Mouse (Mus musculus) gastrocnemius, adult 8-10 months (tissue): Measurements from ENCODE around the gene Gpa33. TPM values are rescaled to one million over a fixed set of nuclear protein-coding genes. Genes with fewer than 3 reads are reported as not detected.

ENCODE experiments used
- DNase-seq, 2 experiments: peaks; one replicate each; pipeline ENCODE4 v3.0.0; 2022; ENCODE audit warnings: low spot score in 2 of 2
- total RNA-seq, 4 experiments: library from RNA; stranded (reverse); gene quantifications; 2 replicates each; pipeline ENCODE4 v1.2.4; 2022

Gpa33 gene
- total RNA-seq, 4 experiments from 2014 or later: not detected

GRCm38 (mm10) chr1:166160569-166161445, 30.8 kb downstream of the Gpa33 start:
- DNase-seq: peak; percentile 17 to 32

DNA sequence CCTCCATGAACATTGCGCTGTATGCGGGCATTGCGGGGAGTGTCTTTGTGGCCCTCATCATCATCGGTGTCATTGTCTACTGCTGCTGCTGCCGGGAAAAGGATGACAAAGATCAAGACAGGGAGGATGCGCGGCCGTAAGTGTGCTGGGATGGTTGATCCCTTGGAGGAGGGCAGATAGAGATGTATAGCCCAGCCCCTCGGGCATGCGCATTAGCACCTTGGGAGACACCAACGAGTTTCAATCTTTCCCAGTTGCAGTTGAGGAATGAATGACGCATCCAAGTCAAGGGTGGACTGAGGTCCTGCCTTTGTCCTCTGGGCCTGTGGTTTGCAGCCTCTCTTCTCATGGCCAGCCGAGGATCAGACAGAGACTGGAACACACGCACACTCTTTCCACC, 34.5 kb downstream of the Gpa33 start:
- no peak for DNase-seq

- DNase-seq: no peak
Observed at GRCm38 (mm10) chr1:166165159-166165558, 35.1 kb downstream of the Gpa33 start.

- DNase-seq: no peak
Observed at GRCm38 (mm10) chr1:166167405-166167804, 37.4 kb downstream of the Gpa33 start.

GRCm38 (mm10) chr1:166168017-166168416, 38.0 kb downstream of the Gpa33 start:
- DNase-seq: no peak

DNA sequence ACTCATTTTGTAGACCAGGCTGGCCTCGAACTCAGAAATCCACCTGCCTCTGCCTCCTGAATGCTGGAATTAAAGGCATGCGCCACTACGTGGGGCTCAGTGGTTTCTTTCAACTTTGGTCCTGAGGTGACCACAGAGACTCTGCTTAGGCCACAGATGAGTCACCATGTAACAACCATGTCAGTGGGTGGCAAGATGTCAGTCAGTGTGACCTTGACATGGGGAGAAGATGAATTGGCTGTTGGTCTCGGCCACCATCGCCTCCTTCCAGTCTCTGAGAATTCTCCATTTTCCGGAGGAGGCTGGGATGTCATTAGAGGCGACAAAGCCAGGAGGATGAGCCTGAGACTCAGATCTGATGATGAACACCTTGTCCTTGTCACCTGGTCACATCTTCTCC, 39.7 kb downstream of the Gpa33 start:
- no peak for DNase-seq

DNA sequence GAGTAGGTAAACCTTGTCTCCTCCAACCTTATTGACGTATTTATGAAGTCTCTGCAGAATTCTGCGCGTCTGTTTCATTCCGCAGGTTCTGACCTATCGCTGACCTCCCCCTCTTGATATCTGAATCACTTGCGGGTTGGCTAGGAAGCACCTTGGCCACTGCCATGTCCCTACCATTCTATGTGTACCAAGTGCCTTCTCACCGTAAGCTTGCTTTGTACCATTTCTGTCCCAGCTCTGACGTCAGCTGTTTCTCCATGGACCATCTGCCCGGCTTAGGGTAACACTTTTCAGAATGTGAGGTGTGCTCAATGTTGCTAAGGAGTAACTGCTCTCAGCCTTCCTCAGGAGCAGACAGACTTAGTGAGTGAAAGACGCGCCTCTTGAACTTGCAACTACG, 40.8 kb downstream of the Gpa33 start:
- no peak for DNase-seq

GRCm38 (mm10) chr1:166172992-166173391, 43.0 kb downstream of the Gpa33 start:
- DNase-seq: no peak

- DNase-seq: no peak
Observed at GRCm38 (mm10) chr1:166173621-166174020, 43.6 kb downstream of the Gpa33 start.

DNA sequence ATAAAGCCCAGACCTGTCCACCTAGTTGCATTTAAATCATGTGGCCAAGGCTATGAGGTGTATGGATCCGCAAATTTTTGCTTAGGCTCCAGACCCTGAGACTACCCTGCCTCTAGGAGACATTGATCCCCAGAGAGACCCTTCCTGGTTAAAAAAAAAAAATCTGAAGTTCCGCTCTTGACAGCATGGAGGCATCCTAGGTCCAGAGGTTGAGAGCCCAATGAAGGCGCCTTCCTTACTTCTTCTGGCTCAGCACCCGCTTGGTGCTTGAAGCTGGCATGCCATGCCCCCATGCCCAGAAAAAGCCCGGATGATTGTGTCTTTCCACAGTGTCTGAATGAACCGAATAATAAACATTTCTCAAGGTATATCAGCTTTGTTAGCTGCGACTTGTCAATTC, 51.5 kb downstream of the Gpa33 start:
- DNase-seq: no peak

GRCm38 (mm10) chr1:166182952-166183627, 53.1 kb downstream of the Gpa33 start:
- no peak for DNase-seq

DNA sequence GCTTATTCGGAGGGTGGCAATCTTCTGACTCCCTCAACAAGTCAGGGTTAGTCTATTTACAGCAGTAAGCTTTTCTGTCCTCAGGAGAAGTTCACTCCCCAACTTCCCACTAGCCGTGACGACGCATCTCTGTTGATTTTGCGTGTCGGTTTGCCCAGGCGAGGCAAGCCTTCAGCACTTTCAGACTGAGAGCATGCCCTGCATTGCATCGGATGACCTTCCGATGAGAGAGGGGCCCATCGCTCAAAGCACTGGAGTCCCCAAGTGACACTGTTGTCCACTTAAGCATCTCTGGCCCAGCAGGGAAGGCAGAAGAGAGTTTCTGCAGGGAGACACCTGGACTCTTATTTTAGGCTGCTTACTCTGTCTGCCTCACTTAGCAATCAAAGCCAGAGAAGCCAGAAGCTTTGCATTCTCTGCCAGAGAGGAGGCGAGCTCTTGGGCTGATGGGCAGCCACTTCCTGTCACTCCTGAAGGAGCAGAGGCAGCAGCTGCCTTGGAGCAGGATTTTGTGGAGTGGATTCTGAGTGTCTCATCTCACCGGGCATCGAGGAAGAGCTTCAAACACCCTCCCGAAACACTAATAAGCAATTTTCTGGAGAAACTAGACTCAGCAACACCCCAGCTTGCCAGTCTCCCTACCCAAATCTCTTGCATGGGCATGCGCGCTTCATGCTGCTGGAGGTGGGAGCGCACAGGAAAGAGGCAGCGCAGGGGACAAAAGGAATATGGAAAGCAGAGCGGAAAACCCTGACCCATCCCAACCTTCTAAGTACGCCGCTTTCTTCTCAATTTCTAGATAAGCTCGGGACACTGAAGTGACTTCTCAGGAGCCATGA, 54.6 kb downstream of the Gpa33 start:
- no peak for DNase-seq

DNA sequence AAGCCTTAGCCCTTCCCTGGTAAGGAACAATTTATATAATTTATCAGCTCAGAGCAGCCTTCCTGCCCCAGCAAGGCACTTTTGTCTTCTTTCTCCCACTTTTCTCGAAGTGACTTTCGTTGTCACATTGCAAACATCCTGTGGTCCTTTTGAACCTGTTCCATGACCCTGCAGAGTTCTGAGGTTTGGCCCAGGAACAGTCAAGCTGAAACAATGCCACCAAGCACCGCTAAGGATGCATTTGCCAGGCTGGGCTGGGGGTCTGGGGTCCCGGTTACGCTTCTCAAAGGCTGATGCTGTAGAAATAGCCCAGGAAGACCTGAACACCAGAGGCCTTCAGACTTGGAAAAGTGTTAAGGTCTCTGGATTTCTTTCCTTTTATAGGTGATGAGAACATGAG, 55.3 kb downstream of the Gpa33 start:
- DNase-seq: no peak

- DNase-seq: no peak
Observed at GRCm38 (mm10) chr1:166189821-166190220, 59.8 kb downstream of the Gpa33 start.

- no peak for DNase-seq
Observed at GRCm38 (mm10) chr1:166204171-166204570, 74.1 kb downstream of the Gpa33 start.

DNA sequence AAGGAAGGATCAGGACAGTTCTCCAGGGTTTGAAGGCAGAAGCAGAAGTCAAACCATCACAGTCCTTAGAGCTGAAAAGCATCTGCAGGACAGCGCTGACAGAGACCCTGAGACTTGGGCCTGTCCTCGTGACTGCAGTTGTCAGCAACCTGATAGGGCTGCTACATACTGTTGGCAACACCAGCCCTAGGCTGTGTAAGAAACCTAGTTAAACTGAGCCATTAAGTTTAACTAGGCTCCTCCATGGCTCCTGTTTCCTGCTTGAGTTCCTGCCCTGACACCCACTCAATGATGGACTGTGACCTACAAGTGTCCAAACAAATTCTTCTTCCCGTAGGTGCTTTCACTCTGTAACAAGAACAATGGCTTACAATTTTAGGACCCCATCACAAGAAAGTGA, 75.1 kb downstream of the Gpa33 start:
- DNase-seq: no peak

GRCm38 (mm10) chr1:166209371-166209770, 79.3 kb downstream of the Gpa33 start:
- DNase-seq: no peak

DNA sequence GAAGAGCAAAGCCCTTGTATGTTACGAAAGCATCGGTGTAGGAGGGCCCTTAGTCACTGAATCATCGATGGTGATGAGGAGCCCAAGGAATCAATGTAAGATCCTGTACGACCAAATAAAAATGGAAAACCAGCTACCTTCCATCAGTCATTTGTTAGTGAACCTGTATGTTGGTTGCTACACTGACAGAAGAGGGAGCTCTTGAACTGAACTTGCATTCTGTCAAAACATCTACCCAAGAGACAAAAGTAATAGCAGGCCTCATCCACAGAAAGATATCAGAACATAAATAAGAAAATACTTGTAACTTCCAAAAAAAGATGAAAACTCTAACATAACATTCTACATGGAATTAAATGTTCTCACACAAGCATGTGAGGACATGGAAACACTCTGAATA, 84.1 kb downstream of the Gpa33 start:
- DNase-seq: no peak
